Mouse (Mus musculus) telencephalon, adult 2 months (tissue): ENCODE measurements around the gene 4930467E23Rik.
"Not testable (repeated sequence)": the region's sequence is repeated elsewhere in the genome, so short reads cannot be mapped to it uniquely, and the experiment has no call there.

Experiments
- DNase-seq: peaks from one replicate; pipeline ENCODE4 v3.0.0-alpha.2; 2011; ENCODE audit warnings: low read depth, low spot score

4930467E23Rik gene

DNA sequence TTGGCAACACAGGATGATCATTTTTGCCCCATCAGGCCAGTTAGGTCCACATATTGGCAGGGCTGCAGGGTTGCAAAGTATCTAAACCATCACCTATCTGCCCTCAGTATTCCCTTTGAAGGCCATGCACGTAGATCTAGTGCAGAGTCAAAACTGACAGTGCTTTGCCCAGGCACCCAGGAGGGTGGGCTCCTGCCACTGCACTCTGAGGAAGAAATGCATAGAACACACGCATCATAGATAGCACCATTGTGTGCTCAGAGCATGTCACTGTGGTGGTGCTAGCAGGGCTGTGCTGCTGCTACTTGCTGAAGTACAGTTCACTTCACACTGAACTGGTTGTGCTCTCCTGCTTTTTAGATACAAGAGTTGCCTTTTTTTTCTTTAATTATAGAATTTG, at the start of gene 4930467E23Rik:
TSS of gene 4930467E23Rik (plus strand) at position 301 of the 400 bp plus-strand sequence.
- not testable (repeated sequence) for DNase-seq

DNA sequence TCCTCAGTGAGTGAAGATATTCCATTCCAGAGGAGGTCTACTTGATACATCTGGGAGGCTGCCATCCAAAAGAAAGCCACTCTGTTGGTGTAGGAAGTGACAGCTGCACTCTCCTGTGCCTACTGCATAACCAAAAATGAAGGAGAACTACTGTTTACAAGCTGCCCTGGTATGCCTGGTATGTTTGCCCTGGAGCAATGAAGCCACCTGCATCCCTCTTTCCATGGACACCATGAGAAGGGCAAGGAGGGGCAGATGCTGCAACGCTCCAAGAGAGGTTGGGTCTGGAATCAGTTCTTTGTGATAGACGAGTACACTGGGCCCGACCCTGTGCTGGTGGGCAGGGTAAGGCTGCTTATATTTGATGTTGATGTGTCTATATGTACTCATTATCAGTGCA, 47.1 kb upstream of the 4930467E23Rik start:
- DNase-seq: not testable (repeated sequence)

GRCm38 (mm10) chr8:19685476-19685875, 43.9 kb upstream of the 4930467E23Rik start:
- not testable (repeated sequence) for DNase-seq

- not testable (repeated sequence) for DNase-seq
Measured at GRCm38 (mm10) chr8:19688802-19689525, 40.4 kb upstream of the 4930467E23Rik start.

- DNase-seq: not testable (repeated sequence)
Measured at GRCm38 (mm10) chr8:19689745-19690144, 39.6 kb upstream of the 4930467E23Rik start.

GRCm38 (mm10) chr8:19691421-19691820, 38.0 kb upstream of the 4930467E23Rik start:
- not testable (repeated sequence) for DNase-seq

DNA sequence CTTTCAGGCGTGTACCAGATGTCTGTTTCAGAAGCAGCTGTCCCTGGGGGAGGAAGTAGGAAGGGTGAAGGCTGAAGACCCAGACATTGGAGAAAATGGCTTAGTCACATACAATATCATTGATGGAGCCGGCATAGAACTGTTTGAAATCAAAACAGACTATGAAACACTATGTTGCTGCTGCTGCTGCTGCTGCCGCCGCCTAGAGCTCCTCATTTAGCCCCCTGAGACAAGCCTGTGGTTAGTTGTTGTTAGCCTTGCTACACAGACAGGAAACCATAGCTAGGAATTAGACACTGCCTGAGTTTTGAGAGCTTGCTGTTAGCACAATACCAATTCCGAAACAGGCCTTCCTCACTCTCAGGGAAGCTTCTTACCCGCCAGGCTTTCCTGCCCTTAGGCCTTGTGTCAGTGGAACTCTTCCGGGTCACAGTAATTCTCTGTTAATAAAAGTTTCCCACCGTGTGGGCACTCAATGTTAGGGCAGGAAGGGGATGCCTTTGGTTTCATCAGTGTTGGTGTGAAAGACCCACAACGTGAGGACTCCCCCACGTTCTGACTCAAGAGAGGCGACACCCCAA, 31.8 kb upstream of the 4930467E23Rik start:
- not testable (repeated sequence) for DNase-seq

DNA sequence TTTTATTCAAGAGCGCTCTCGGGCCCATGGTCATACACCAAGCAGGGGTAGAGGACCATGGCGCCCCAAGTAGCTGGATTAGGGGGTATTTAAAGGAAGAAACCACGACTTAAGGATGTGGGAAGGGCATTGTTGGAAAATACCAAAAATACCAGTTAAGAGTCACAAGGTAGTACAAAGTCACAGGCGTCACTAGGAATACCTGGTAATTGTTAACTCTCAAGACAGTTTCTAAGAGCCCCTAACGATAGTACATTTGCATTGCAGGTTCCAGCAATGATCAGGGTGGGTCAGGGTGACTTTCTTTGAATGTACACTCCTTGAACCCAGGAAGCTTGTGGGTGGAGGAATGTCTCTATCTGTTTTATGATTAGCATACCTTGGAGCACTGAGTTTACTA, 31.3 kb upstream of the 4930467E23Rik start:
- not testable (repeated sequence) for DNase-seq

- not testable (repeated sequence) for DNase-seq
Measured at GRCm38 (mm10) chr8:19698722-19699121, 30.7 kb upstream of the 4930467E23Rik start.

GRCm38 (mm10) chr8:19701326-19701725, 28.1 kb upstream of the 4930467E23Rik start:
- DNase-seq: not testable (repeated sequence)

DNA sequence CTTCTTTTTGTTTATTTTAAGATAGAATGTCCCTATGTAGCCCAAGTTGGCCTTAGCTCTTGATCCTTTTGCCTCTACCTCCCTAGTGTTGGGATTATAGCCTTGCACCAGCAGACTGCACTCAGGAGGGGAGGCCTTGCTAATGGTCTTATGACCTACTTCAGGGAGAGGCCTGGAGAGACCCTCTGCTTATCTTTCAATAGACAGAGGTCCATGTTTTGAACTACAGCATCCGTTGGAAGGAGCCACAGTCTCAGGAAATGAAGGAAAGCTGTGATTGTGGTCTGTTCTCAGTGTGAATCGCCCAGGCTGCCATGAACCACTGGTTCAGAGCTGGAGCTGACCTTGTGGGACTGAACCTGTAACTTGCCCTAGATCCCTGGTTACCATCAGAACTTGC, 27.1 kb upstream of the 4930467E23Rik start:
- not testable (repeated sequence) for DNase-seq

GRCm38 (mm10) chr8:19702972-19703709, 26.2 kb upstream of the 4930467E23Rik start:
- DNase-seq: peak; percentile 71

DNA sequence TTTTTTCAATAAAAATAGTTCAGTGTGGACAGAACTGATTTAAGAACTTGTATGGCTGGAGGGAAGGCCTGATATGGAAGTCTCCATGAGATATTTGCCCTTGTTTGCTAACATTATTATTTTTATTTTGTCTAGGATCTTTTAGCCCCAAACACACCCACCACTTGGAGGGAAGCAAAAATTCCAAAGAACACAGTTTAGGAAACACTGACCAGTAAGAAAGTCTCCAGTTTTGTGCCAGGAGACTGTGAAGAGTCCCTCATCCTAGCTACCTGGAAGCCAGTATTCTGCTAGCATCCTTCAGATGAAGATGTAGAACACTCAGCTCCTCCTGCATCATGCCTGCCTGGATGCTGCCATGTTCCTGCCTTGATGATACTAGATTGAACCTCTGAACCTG, 25.5 kb upstream of the 4930467E23Rik start:
- DNase-seq: not testable (repeated sequence)

DNA sequence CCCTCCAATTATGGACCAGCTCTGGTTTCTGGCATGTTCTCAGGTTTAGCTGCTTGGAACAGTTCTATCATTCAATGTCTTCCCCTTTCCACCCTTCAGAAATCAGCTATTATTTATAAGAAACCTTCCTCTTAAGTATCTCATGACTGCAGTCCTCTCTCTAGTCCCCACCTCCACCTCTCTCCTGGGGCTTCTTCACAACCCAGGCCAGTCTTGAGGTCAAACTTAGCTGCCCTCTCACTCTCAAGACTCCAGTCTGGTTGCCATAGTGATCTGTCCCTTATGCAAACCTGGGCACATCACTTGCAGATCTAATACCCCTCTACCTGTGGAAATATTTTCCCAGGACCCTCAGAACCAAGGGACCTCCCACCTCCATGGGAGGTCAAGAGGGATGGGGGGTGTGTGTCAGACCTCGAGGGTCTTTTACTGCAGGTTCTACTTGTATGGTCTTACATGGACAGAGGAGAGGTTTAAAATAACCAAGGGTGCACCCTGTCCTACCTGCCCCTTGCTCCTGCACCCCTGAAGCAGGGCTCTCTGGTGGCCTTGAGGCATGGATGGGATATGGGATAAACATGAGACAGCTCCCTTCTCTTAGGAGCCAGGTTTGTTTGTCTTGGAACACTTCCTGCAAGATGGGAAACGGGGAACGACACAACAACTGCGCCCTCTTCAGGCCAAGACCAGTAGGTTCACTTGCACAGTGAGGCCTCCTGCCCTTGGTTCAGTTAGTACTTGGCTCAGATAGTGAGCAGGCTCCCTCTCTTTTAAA, 24.7 kb upstream of the 4930467E23Rik start:
- not testable (repeated sequence) for DNase-seq

- not testable (repeated sequence) for DNase-seq
Measured at GRCm38 (mm10) chr8:19705216-19705600, 24.2 kb upstream of the 4930467E23Rik start.

DNA sequence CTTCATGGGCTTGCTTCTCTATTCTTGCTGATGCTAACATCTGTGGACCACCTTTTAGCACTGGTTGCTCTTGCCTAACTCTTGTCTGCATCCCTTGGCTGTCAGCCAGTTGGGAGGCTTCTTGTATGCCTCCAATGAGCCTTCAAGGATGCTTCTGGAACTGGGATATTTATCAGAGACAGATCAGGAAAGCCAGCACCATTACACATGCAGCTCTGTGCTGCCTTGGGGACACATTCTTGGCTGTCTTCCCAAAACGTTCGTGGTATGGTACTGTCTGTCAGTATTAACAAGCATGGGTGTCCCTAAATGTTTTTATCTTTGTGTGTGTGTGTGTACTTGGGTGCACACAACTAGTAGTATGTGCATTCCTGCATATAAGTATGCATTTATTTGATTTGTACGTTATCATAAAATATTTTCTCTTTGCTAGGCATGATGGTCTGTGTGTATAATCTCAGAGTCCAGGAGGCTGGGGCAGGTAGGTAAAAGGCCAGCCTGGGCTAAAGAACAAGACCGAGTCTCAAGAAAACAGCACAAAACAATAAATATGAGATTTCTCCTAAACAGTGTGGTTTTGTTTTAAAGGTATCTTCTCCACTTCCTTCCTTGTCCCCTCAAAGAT, 23.2 kb upstream of the 4930467E23Rik start:
- not testable (repeated sequence) for DNase-seq

GRCm38 (mm10) chr8:19706918-19707760, 22.2 kb upstream of the 4930467E23Rik start:
- not testable (repeated sequence) for DNase-seq

DNA sequence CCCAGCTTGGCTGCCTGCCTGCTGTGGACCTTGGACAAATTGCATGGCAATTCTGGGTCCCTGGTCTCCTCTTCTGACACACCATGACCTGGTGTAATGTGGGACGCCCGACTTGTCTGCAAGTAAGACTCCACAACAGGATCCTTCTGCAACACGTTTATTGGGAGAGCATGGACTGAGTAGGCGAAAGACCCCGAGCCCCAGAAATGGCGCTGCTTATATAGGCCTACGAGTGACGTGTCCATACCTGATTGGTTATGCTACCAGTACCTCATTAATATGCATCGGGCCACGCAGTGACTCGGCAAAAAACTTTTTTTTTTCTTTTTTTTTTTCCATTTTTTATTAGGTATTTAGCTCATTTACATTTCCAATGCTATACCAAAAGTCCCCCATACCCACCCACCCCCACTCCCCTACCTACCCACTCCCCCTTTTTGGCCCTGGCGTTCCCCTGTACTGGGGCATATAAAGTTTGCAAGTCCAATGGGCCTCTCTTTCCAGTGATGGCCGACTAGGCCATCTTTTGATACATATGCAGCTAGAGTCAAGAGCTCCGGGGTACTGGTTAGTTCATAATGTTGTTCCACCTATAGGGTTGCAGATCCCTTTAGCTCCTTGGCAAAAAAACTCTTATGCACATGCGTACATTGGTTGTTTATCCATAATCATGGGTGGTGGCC, 21.5 kb upstream of the 4930467E23Rik start:
- not testable (repeated sequence) for DNase-seq

DNA sequence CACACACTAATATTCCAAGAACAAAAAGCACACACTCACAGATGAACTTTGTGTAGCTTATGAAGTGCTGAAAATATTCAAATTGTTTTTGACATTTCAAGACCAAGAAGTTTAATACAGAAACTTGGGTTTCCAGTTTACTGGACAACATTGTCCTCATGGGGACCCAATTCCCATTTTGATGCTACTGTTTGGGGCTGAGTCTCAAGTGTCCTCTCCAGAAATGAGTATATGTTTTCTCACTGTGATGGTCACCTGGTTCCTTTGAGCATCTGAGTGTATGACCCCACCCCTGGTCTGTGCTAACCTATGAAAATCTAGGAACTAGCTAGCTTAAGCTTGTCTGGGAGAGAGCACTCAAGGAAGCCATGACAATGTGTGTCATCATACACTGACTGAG, 20.4 kb upstream of the 4930467E23Rik start:
- DNase-seq: not testable (repeated sequence)
